Mouse (Mus musculus): ENCODE measurements at regions not wholly inside any gene's neighbourhood (a gene's known extent, or its start where the extent isn't known, plus 50 kb on each side); places are given as distances from the start of the nearest gene placed in this dataset.

DNA sequence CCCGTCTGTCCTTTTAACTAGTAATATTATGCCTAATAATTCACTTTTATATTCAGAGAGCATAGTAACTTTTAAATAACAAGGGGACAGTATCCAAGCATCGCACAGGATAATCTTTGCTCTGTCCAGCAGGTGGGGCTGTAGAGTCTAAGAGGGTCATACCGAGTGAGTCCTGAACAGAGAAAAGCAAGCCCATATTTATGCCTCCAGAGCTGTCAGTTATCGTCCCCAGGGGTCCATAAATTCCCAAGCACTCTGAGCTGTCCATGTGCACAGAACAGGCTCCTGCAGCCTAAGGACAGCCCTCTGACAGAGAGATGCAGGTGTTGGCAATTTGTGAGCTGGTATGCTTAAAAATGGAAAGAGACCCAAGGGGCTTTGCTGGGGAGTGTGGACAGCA lies 124.0 kb downstream of the Icos start:
- TF ChIP-seq CTCF (IDR thresholded peaks at IDR 0.05) (peak; percentile 56), EP300 (IDR thresholded peaks at IDR 0.05) (no peak)

All from lung, postnatal 0 days (tissue).